Mouse (Mus musculus) forebrain, embryonic 10.5 days (tissue): ENCODE results near the gene Qrsl1. TPM values are rescaled to one million over a fixed set of nuclear protein-coding genes. Genes with fewer than 3 reads are reported as not detected.

ENCODE experiments used
- polyA plus RNA-seq: library from polyadenylated mRNA; unstranded; fragments of >200 nt; fragmentation: Nextera tagmentation; extraction: Ambion mirVana; gene quantifications from 2 replicates; pipeline ENCODE4 v1.2.1, GENCODE M21; 2016

Gene Qrsl1
- polyA plus RNA-seq, 1 experiment from 2014 or later = 28.8 TPM

Other genes starting within 250 kb of the Qrsl1 start
- gene Rtn4ip1, start 62 bp upstream of the Qrsl1 start, polyA plus RNA-seq = 22.0 and 23.5 TPM in 2 replicates
- gene Crybg1, start 247.1 kb upstream of the Qrsl1 start, polyA plus RNA-seq = 0.16 and 0.22 TPM in 2 replicates